Mouse (Mus musculus): Measurements from ENCODE around the gene Crip1.

- TF ChIP-seq GATA1 (IDR thresholded peaks at IDR 0.05; ENCODE audit: borderline replicate concordance, low read length) (no peak), FLI1 (IDR thresholded peaks at IDR 0.05; ENCODE audit: low read length) (no peak)
Measured at GRCm38 (mm10) chr12:113153971-113154370, 7.9 kb downstream of the Crip1 start.
